Mouse (Mus musculus) cerebellum, adult 2 months (tissue): ENCODE measurements around the gene Spsb3.

ENCODE experiments used
- CTCF ChIP-seq: fragments of 200-500 bp; IDR thresholded peaks from 2 replicates; pipeline ENCODE4 v1.5.1; 2011; ENCODE audit warnings: low read depth, mild to moderate bottlenecking, control low read depth, low read length, moderate library complexity, borderline replicate concordance; ENCODE audit not compliant: insufficient read depth
- POLR2A ChIP-seq: fragments of 200-500 bp; IDR thresholded peaks from 2 replicates; pipeline ENCODE4 v1.6.1; 2011; ENCODE audit warnings: low read length, control low read depth, borderline replicate concordance; ENCODE audit not compliant: insufficient read depth

- no peak for TF ChIP-seq CTCF
- no peak for TF ChIP-seq POLR2A
These were observed 6.8 kb downstream of the Spsb3 start for GRCm38 (mm10) chr17:24893276-24893675.
